Mouse (Mus musculus) forebrain, embryonic 11.5 days (tissue): ENCODE results near the gene Ndufs8. TPM values are rescaled to one million over a fixed set of nuclear protein-coding genes. Genes with fewer than 3 reads are reported as not detected.

Experiments
- ATAC-seq: fragments of 200-750 bp; cut with Nextera tagmentation; replicated peaks from 2 replicates; pipeline ENCODE4 v1.8.0; 2017; ENCODE audit warnings: moderate TSS enrichment; ENCODE audit not compliant: low FRiP score
- DNase-seq: peaks from one replicate; pipeline ENCODE4 v3.0.0-alpha.2; 2017; ENCODE audit warnings: low spot score
- H3K27ac ChIP-seq: fragments of 300-500 bp; sonication (generic); 2 replicates; pipeline ENCODE4 v1.5.1; 2014; ENCODE audit warnings: low read depth, low read length
- H3K27me3 ChIP-seq: fragments of 300-500 bp; sonication (generic); 2 replicates; pipeline ENCODE4 v1.6.1; 2014; ENCODE audit warnings: mild to moderate bottlenecking, low read length, mixed read lengths; ENCODE audit not compliant: control insufficient read depth, insufficient read depth
- H3K36me3 ChIP-seq: fragments of 300-500 bp; sonication (generic); 2 replicates; pipeline ENCODE4 v1.6.1; 2014; ENCODE audit warnings: mild to moderate bottlenecking, low read length, moderate library complexity, mixed read lengths; ENCODE audit not compliant: control insufficient read depth, insufficient read depth
- H3K4me1 ChIP-seq: fragments of 300-500 bp; sonication (generic); replicated peaks from 2 replicates; pipeline ENCODE4 v1.6.1; 2014; ENCODE audit warnings: low read length, mixed read lengths; ENCODE audit not compliant: control insufficient read depth, insufficient read depth
- H3K4me2 ChIP-seq: fragments of 300-500 bp; sonication (generic); 2 replicates; pipeline ENCODE4 v1.6.1; 2014; ENCODE audit warnings: low read depth, mild to moderate bottlenecking, low read length, moderate library complexity, mixed read lengths; ENCODE audit not compliant: severe bottlenecking
- H3K4me3 ChIP-seq: fragments of 300-500 bp; sonication (generic); 2 replicates; pipeline ENCODE4 v1.5.1; 2014; ENCODE audit warnings: low read depth, low read length
- H3K9ac ChIP-seq: fragments of 300-500 bp; sonication (generic); 2 replicates; pipeline ENCODE4 v1.6.1; 2014; ENCODE audit warnings: low read length
- H3K9me3 ChIP-seq: fragments of 300-500 bp; sonication (generic); 2 replicates; pipeline ENCODE4 v1.6.1; 2016; ENCODE audit warnings: low read length, mixed read lengths; ENCODE audit not compliant: control insufficient read depth
- WGBS: fragments of 180-500 bp; shearing (Covaris S2); extraction: QIAGEN DNeasy Blood & Tissue Kit; methylation state at CpG from one replicate; pipeline ENCODE4 v1.1.7; 2014; 5-methylcytosine and 5-hydroxymethylcytosine counted together
- polyA plus RNA-seq: library from polyadenylated mRNA; unstranded; fragments of >200 nt; fragmentation: Nextera tagmentation; extraction: Ambion mirVana; gene quantifications from 2 replicates; pipeline ENCODE4 v1.2.1, GENCODE M21; 2014

The Ndufs8 gene
- polyA plus RNA-seq, 1 experiment from 2014 or later: 189 TPM

DNA sequence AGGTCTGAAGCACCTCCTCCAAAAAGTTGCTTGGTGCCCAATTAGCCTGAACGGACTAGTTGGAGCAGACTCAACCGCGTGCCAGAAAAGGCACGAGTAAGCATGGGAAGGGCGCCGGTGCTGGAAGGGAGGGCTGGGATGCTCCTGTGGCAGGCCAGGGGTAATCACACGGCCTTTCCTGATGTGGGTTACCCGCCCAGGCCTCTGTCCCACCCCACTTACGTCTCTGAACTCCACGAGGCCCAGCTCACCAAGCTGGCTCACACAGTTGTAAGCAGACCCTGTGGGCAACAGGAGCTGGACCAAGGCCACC, 8.3 kb downstream of the Ndufs8 start:
- H3K36me3 ChIP-seq: peaks cover 3% of the 10 kb centered on the region; the same call in 1 of the 2 replicates
- H3K27me3 ChIP-seq: no peaks in the 10 kb centered on the region; the same call in 1 of the 2 replicates
- ATAC-seq (no peak), DNase-seq (no peak)
- H3K9ac ChIP-seq: no peak overlapping the region
- H3K4me3 ChIP-seq: no peak overlapping the region
- 69% methylated on average over 10 of the region's 10 CpGs for WGBS
- H3K9me3 ChIP-seq: no peaks in the 10 kb centered on the region
- no peak overlapping the region for H3K27ac ChIP-seq
- no peak overlapping the region for H3K4me2 ChIP-seq
- peaks cover 7% of the 10 kb centered on the region; the same call in 1 of the 2 replicates for H3K4me1 ChIP-seq

- DNase-seq (no peak), ATAC-seq (no peak)
- Histone ChIP-seq H3K27me3 (no peaks in the 10 kb centered on the region; the same call in 1 of the 2 replicates), H3K4me3 (no peak overlapping the region), H3K9me3 (no peaks in the 10 kb centered on the region), H3K27ac (no peak overlapping the region), H3K4me1 (peaks cover 7% of the 10 kb centered on the region; the same call in 1 of the 2 replicates), H3K4me2 (no peak overlapping the region), H3K9ac (no peak overlapping the region), H3K36me3 (peaks cover 3% of the 10 kb centered on the region; the same call in 1 of the 2 replicates)
- 57% methylated on average over 25 of the region's 25 CpGs for WGBS
These were observed 8.8 kb downstream of the Ndufs8 start for GRCm38 (mm10) chr19:3903648-3904362.

DNA sequence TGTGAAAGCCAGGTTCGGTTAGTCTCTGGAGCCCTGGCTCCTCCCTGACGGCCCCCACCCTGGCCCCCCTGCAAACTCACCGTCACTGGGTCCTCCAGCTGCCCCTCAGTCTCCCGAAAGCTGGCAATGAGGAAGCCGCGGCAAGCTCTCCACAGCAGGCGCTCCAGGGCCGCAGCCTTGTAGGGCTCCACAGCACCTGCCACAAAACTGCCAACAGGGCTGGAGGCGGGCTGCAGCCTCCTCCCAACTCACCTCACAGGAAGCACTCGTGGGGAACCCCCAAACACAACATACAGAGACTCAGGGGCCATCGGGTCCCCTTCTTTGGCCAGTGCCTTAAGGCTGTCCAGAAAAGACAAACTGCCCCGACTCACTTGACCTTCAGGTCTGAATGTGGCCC, 9.6 kb downstream of the Ndufs8 start:
- Histone ChIP-seq H3K4me1 (peaks cover 7% of the 10 kb centered on the region; the same call in 1 of the 2 replicates), H3K4me3 (no peak overlapping the region), H3K4me2 (no peak overlapping the region), H3K9ac (no peak overlapping the region), H3K9me3 (no peaks in the 10 kb centered on the region), H3K27ac (no peak overlapping the region), H3K36me3 (no peaks in the 10 kb centered on the region), H3K27me3 (no peaks in the 10 kb centered on the region; the same call in 1 of the 2 replicates)
- ATAC-seq (no peak), DNase-seq (no peak)
- 83% methylated on average over 12 of the region's 12 CpGs for WGBS

- 96% methylated on average over 4 of the region's 4 CpGs for WGBS
- H3K27me3 ChIP-seq: no peaks in the 10 kb centered on the region
- no peaks in the 10 kb centered on the region for H3K9me3 ChIP-seq
- peaks cover 4% of the 10 kb centered on the region; the same call in 1 of the 2 replicates for H3K4me1 ChIP-seq
- H3K27ac ChIP-seq: no peak overlapping the region
- H3K4me3 ChIP-seq: no peak overlapping the region
- no peak overlapping the region for H3K9ac ChIP-seq
- DNase-seq: no peak
- no peak for ATAC-seq
- H3K4me2 ChIP-seq: no peak overlapping the region
- H3K36me3 ChIP-seq: peaks cover 5% of the 10 kb centered on the region; the same call in 1 of the 2 replicates
These were observed 13.0 kb downstream of the Ndufs8 start for GRCm38 (mm10) chr19:3899618-3900017.

DNA sequence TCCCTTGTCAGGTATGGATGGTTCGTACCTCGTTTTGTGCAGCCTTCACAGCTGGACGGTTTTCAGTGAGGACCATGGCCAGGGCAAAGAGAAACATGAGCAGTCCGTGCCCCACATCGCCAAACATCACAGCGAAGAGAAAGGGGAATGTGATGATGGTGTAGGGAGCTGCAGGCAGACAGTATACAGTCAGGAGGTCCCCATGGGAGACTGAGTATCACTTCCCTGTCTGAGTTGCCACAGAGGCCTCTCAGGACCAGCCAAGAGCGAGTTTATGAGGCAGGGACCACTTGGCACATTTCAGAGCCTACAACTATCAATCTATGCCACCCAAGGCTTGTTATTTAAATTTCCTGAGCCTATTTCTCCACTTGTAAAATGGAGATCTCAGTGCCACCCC, 13.6 kb downstream of the Ndufs8 start:
- H3K4me1 ChIP-seq: peaks cover 4% of the 10 kb centered on the region; the same call in 1 of the 2 replicates
- no peak overlapping the region for H3K9ac ChIP-seq
- no peak overlapping the region for H3K4me3 ChIP-seq
- no peaks in the 10 kb centered on the region for H3K9me3 ChIP-seq
- H3K27ac ChIP-seq: no peak overlapping the region
- no peak overlapping the region for H3K4me2 ChIP-seq
- DNase-seq (no peak), ATAC-seq (no peak)
- no peaks in the 10 kb centered on the region for H3K27me3 ChIP-seq
- H3K36me3 ChIP-seq: peaks cover 9% of the 10 kb centered on the region; the same call in 1 of the 2 replicates
- WGBS: 88% methylated on average over 7 of the region's 7 CpGs

GRCm38 (mm10) chr19:3897557-3897956, 15.0 kb downstream of the Ndufs8 start:
- Histone ChIP-seq H3K27me3 (no peaks in the 10 kb centered on the region), H3K36me3 (peaks cover 13% of the 10 kb centered on the region), H3K4me1 (peaks cover 4% of the 10 kb centered on the region; the same call in 1 of the 2 replicates), H3K4me2 (no peak overlapping the region), H3K27ac (no peak overlapping the region), H3K9ac (no peak overlapping the region), H3K4me3 (no peak overlapping the region), H3K9me3 (no peaks in the 10 kb centered on the region)
- DNase-seq (no peak), ATAC-seq (no peak)
- 95% methylated on average over 5 of the region's 5 CpGs for WGBS

- Histone ChIP-seq H3K4me1 (peaks cover 4% of the 10 kb centered on the region; the same call in 1 of the 2 replicates), H3K9me3 (no peaks in the 10 kb centered on the region), H3K27ac (no peak overlapping the region), H3K4me2 (no peak overlapping the region), H3K9ac (no peak overlapping the region), H3K27me3 (no peaks in the 10 kb centered on the region), H3K4me3 (no peak overlapping the region), H3K36me3 (peaks cover 16% of the 10 kb centered on the region)
- WGBS: 91% methylated on average over 10 of the region's 10 CpGs
- ATAC-seq (no peak), DNase-seq (no peak)
These were observed 16.4 kb downstream of the Ndufs8 start for GRCm38 (mm10) chr19:3896208-3896607.

DNA sequence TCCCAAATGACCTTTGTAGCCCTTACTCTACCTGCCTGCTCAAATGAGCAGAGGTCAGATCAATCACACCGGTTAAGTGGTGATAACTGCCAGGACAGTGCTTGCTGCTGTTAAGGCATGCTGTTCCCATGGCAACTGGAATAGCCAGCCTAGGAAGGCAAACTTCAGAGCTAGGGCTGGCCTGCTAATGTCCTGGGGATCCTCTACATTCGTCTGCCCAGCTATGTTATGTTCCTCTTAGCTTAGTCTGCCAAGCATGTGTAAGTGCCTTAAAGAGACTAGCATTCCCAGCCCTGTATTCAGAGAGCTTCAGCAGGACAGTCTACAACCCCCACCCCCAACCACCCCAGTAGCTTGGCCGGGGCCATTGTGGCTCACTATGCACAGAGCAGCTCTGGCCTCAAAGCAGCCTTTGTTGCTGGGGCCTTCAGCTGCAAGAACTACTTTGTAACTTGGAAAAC, 17.4 kb downstream of the Ndufs8 start:
- no peak overlapping the region for H3K4me3 ChIP-seq
- H3K4me1 ChIP-seq: peaks cover 4% of the 10 kb centered on the region; the same call in 1 of the 2 replicates
- no peak for ATAC-seq
- no peak overlapping the region for H3K9ac ChIP-seq
- H3K36me3 ChIP-seq: peaks cover 16% of the 10 kb centered on the region
- H3K9me3 ChIP-seq: no peaks in the 10 kb centered on the region
- DNase-seq: no peak
- WGBS: 37% methylated on average over 3 of the region's 3 CpGs
- peak overlapping the region; percentile 41; the same call in 1 of the 2 replicates for H3K27ac ChIP-seq
- H3K4me2 ChIP-seq: no peak overlapping the region
- H3K27me3 ChIP-seq: no peaks in the 10 kb centered on the region

DNA sequence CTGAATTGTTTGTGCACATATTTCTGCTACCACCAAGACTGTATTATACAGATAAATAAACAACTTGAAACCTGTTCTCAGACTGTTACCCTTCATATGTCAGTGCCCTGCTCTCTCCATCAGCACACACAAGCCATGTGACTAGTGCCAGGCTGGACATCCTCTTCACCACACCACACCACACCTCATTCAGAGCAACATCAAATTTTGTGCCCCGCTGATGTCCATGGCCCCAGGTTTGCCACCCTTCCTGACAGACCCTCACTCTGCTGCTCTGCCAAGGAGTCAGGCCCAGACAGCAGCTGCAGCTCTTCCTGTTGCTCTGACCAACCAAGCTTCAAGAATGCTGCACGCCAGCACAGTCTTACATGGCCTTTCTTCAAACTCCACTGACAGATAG, 18.3 kb downstream of the Ndufs8 start:
- Histone ChIP-seq H3K36me3 (peaks cover 16% of the 10 kb centered on the region), H3K27me3 (no peaks in the 10 kb centered on the region), H3K4me2 (no peak overlapping the region), H3K27ac (no peak overlapping the region), H3K9ac (no peak overlapping the region), H3K4me1 (peaks cover 4% of the 10 kb centered on the region; the same call in 1 of the 2 replicates), H3K4me3 (no peak overlapping the region), H3K9me3 (no peaks in the 10 kb centered on the region)
- DNase-seq (no peak), ATAC-seq (no peak)
- WGBS: 90% methylated on average over 2 of the region's 2 CpGs
